Mouse (Mus musculus): ENCODE measurements at regions not wholly inside any gene's neighbourhood (a gene's known extent, or its start where the extent isn't known, plus 50 kb on each side); places are given as distances from the start of the nearest gene placed in this dataset.

DNA sequence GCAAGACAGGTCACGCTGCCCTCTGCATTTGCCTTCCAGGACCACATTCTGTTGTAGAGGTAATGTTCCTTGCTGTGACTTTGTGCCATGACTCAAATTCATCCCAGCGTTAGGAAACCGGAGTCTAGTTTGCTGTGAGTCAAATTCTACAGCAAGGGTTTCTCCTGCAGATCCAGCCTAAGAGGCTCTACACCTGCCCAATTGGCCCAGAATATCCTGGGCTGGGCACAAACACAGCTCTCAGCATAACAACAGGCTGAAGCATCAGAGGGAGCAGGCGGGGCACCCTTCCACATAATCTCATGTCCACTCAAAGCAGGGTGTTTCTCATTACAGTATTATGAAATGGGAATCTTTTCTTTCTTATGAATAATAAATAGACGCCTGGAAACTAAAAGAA is 220.2 kb upstream of the Pard3b start:
- DNase-seq: peak in 1 of 2 experiments; percentile 6
- WGBS: 72% methylated on average over 5 of the region's 5 CpGs

DNA sequence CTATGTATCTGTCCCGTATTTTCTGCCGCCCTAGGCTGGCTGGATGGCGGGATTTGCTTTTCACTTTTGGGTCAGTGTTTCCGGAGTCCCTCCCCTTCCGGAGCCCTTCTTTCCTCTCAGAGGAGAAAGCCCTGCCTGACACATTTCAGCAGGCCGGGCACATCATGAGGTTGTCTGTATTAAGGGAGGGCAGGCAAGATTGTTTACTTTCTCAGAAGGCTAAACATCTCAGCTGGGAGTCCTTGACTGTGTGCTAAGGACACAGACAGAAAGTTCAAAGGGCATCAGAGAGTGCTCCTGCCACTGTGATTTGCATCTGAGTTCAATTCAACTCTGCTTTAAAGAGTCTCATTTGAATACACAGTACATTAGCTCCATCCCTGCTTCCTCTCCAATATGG is 218.8 kb upstream of the Pard3b start:
- no peaks in the 10 kb centered on the region for H3K79me2 ChIP-seq (replicated peaks; ENCODE audit: control insufficient read depth, insufficient read depth, low read length)
- H3K36me3 ChIP-seq (ENCODE audit: control insufficient read depth, insufficient read depth, low read length): no peaks in the 10 kb centered on the region
- no peaks in the 10 kb centered on the region for H3K4me1 ChIP-seq (ENCODE audit: control insufficient read depth, insufficient read depth, low read length)
- no peak for TF ChIP-seq CTCF (IDR thresholded peaks at IDR 0.05)
- TF ChIP-seq EP300 (IDR thresholded peaks at IDR 0.05; ENCODE audit: insufficient read depth, low read depth, low read length): no peak
- no peak for TF ChIP-seq POLR2A (IDR thresholded peaks at IDR 0.05; ENCODE audit: insufficient read depth, low read depth, low read length)
- no peak overlapping the region for H3K4me3 ChIP-seq
- no peak overlapping the region for H3K9ac ChIP-seq (ENCODE audit: low read depth, low read length)
- H3K27me3 ChIP-seq (ENCODE audit: control insufficient read depth, insufficient read depth, low read length): no peaks in the 10 kb centered on the region
- DNase-seq: no peak
- intact Hi-C loops (cut with DNase I): no loop called here
- 62% methylated on average over 6 of the region's 6 CpGs for WGBS
- H3K27ac ChIP-seq: no peak overlapping the region

More for the DNA sequence above, 220.2 kb upstream of the Pard3b start:
- Histone ChIP-seq H3K36me3 (ENCODE audit: control insufficient read depth, insufficient read depth, low read length) (no peaks in the 10 kb centered on the region), H3K27ac (no peak overlapping the region), H3K4me3 (no peak overlapping the region), H3K9ac (ENCODE audit: low read depth, low read length) (no peak overlapping the region), H3K4me1 (ENCODE audit: control insufficient read depth, insufficient read depth, low read length) (no peaks in the 10 kb centered on the region), H3K27me3 (ENCODE audit: control insufficient read depth, insufficient read depth, low read length) (no peaks in the 10 kb centered on the region), H3K79me2 (replicated peaks; ENCODE audit: control insufficient read depth, insufficient read depth, low read length) (no peaks in the 10 kb centered on the region)
- TF ChIP-seq CTCF (IDR thresholded peaks at IDR 0.05) (no peak), POLR2A (IDR thresholded peaks at IDR 0.05; ENCODE audit: insufficient read depth, low read depth, low read length) (no peak), EP300 (IDR thresholded peaks at IDR 0.05; ENCODE audit: insufficient read depth, low read depth, low read length) (no peak)
- intact Hi-C loops (cut with DNase I): no loop called here

DNA sequence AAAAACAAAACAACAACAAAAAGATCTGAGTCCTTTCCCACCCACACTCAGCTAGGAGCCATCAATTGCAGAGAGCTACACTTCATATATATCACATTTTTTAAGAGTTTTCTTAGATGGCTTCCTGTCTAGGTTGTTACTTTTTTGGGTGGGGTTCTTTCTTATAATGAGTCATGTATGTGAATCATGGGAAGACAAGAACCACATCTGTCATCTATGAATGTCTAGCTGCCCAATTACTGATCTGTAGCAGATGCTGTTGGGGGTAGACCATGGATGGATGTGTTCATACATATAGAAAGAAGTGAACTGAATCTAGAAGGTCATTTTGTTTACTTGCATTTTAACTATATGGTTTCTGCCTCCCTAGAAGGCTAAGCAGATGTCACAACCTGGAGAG is 215.4 kb upstream of the Pard3b start:
- Histone ChIP-seq H3K4me1 (ENCODE audit: control insufficient read depth, insufficient read depth, low read length) (no peaks in the 10 kb centered on the region), H3K9ac (ENCODE audit: low read depth, low read length) (no peak overlapping the region), H3K36me3 (ENCODE audit: control insufficient read depth, insufficient read depth, low read length) (no peaks in the 10 kb centered on the region), H3K27ac (no peak overlapping the region), H3K79me2 (replicated peaks; ENCODE audit: control insufficient read depth, insufficient read depth, low read length) (no peaks in the 10 kb centered on the region), H3K4me3 (no peak overlapping the region), H3K27me3 (ENCODE audit: control insufficient read depth, insufficient read depth, low read length) (no peaks in the 10 kb centered on the region)
- TF ChIP-seq POLR2A (IDR thresholded peaks at IDR 0.05; ENCODE audit: insufficient read depth, low read depth, low read length): no peak
- no peak for TF ChIP-seq CTCF (IDR thresholded peaks at IDR 0.05)
- TF ChIP-seq EP300 (IDR thresholded peaks at IDR 0.05; ENCODE audit: insufficient read depth, low read depth, low read length): no peak
- DNase-seq: no peak
- intact Hi-C loops (cut with DNase I): no loop called here

DNA sequence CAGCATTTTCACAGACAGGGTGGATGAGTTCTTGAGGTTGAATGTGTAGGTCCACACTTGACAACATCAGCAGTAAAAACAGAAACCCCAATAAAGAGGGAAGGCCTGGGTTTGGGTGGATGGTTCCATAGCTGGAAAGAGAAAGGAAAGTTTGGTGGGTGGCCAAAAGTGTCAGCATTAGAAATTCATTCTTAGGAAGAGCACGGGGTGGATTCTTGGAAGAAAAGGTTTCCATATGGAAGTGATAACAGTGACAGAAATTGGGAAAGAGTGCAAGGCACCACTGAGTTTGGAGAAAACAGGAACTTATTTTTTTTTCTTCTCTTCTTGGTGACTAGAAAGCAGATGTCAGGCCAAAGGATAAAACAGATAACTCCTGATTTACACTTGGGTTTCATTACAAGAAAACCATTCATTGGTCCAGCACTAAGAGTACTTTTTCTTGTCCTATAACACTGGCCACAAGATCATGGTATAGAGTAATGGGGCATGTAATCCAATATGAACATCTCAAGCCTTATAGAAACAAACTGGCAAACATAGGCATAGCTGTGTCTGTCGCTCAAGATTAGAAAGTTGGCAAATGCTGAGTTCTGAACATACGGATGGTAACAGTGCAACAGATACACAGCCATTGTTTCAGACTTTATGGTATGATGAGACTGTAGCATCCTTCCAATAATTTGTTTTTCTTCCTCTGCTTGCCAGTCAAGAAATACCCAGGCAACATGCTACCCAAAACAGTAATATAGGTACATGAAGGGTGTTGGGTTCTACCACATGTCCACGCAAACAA is 209.7 kb upstream of the Pard3b start:
- no peak overlapping the region for H3K9ac ChIP-seq (ENCODE audit: low read depth, low read length)
- intact Hi-C loops (cut with DNase I): no loop called here
- H3K27me3 ChIP-seq (ENCODE audit: control insufficient read depth, insufficient read depth, low read length): no peaks in the 10 kb centered on the region
- TF ChIP-seq POLR2A (IDR thresholded peaks at IDR 0.05; ENCODE audit: insufficient read depth, low read depth, low read length) (no peak), CTCF (IDR thresholded peaks at IDR 0.05) (no peak), EP300 (IDR thresholded peaks at IDR 0.05; ENCODE audit: insufficient read depth, low read depth, low read length) (no peak)
- H3K4me3 ChIP-seq: no peak overlapping the region
- no peak for DNase-seq
- 77% methylated on average over 4 of the region's 4 CpGs for WGBS
- H3K4me1 ChIP-seq (ENCODE audit: control insufficient read depth, insufficient read depth, low read length): no peaks in the 10 kb centered on the region
- H3K79me2 ChIP-seq (replicated peaks; ENCODE audit: control insufficient read depth, insufficient read depth, low read length): no peaks in the 10 kb centered on the region
- H3K27ac ChIP-seq: no peak overlapping the region
- H3K36me3 ChIP-seq (ENCODE audit: control insufficient read depth, insufficient read depth, low read length): no peaks in the 10 kb centered on the region

DNA sequence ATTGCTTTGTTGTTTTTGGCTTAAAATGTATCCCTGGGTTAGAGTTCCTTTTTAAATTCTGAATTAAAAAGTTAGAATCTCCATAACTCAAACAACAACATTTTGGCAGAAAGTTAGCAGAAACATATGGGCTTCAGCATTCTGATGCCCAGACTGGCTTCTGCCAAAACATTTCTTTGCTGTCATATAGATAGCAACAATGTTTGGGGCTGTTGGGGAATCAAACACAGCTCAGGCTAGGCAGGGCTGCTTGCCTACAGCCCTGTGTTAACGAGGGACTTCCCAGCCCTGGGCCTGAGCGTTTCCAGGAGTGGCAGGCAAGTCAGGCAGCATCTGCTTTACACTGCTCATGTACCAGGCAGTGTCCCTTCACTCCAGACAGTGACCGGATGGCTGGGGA is 201.0 kb upstream of the Pard3b start:
- Histone ChIP-seq H3K36me3 (ENCODE audit: control insufficient read depth, insufficient read depth, low read length) (no peaks in the 10 kb centered on the region), H3K79me2 (replicated peaks; ENCODE audit: control insufficient read depth, insufficient read depth, low read length) (no peaks in the 10 kb centered on the region), H3K9ac (ENCODE audit: low read depth, low read length) (no peak overlapping the region), H3K4me1 (ENCODE audit: control insufficient read depth, insufficient read depth, low read length) (no peaks in the 10 kb centered on the region), H3K27me3 (ENCODE audit: control insufficient read depth, insufficient read depth, low read length) (no peaks in the 10 kb centered on the region), H3K4me3 (no peak overlapping the region), H3K27ac (no peak overlapping the region)
- no peak for DNase-seq
- no peak for TF ChIP-seq POLR2A (IDR thresholded peaks at IDR 0.05; ENCODE audit: insufficient read depth, low read depth, low read length)
- TF ChIP-seq EP300 (IDR thresholded peaks at IDR 0.05; ENCODE audit: insufficient read depth, low read depth, low read length): no peak
- no peak for TF ChIP-seq CTCF (IDR thresholded peaks at IDR 0.05)
- 56% methylated on average over 3 of the region's 3 CpGs for WGBS
- intact Hi-C loops (cut with DNase I): no loop called here

DNA sequence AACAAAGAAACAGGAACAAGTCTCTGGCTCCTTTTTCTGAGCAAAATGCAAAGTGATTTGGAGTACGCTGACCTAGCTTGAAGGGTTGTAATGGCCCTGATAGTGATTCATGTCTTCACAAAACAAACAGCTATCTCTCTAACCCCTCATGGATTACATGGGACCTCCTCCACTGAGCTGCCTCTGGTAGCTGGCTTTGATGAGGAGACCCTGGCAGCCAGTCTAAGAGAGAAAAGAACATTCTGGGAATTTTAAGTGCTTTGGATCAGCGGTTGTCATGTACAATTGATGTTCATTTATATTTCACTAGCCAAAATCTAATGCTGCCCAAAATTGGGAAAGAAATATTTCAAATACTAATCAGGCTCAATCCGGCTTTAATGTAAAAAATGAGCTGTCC is 177.2 kb upstream of the Pard3b start:
- Histone ChIP-seq H3K36me3 (ENCODE audit: control insufficient read depth, insufficient read depth, low read length) (no peaks in the 10 kb centered on the region), H3K79me2 (replicated peaks; ENCODE audit: control insufficient read depth, insufficient read depth, low read length) (no peaks in the 10 kb centered on the region), H3K27ac (no peak overlapping the region), H3K9ac (ENCODE audit: low read depth, low read length) (no peak overlapping the region), H3K27me3 (ENCODE audit: control insufficient read depth, insufficient read depth, low read length) (no peaks in the 10 kb centered on the region), H3K4me1 (ENCODE audit: control insufficient read depth, insufficient read depth, low read length) (no peaks in the 10 kb centered on the region), H3K4me3 (no peak overlapping the region)
- intact Hi-C loops (cut with DNase I): no loop called here
- 80% methylated on average over 3 of the region's 3 CpGs for WGBS
- TF ChIP-seq CTCF (IDR thresholded peaks at IDR 0.05) (no peak), POLR2A (IDR thresholded peaks at IDR 0.05; ENCODE audit: insufficient read depth, low read depth, low read length) (no peak), EP300 (IDR thresholded peaks at IDR 0.05; ENCODE audit: insufficient read depth, low read depth, low read length) (no peak)
- no peak for DNase-seq

Measured in heart, adult 2 months (tissue).